Mouse (Mus musculus): ENCODE results near the gene Mapt. TPM values are rescaled to one million over a fixed set of nuclear protein-coding genes. Genes with fewer than 3 reads are reported as not detected.
"Not testable (repeated sequence)": the region's sequence is repeated elsewhere in the genome, so short reads cannot be mapped to it uniquely, and the experiment has no call there.

Gene Mapt
- total and polyA plus RNA-seq, 2 experiments, result 1.4 to 1.6 TPM

DNA sequence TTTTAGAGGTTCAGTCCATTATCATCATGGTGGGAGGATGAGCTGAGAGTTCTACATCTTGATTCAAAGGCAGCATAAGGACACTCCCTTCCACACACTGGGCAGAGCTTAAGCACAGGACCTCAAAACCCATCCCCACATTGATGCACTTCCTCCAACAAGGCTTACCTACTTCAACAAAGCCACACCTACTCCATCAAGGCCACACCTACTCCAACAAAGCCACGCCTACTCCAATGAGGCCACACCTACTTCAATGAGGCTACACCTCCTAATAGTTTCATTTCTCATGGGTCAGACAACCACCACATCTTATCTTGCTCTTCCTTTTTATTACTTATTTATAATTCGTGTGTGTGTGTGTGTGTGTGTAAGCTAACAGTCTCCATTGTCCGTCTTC, 22.1 kb upstream of the Mapt start:
- Histone ChIP-seq H3K9ac (ENCODE audit: low read depth, low read length) (no peak overlapping the region), H3K4me1 (ENCODE audit: control insufficient read depth, insufficient read depth, low read length) (no peaks in the 10 kb centered on the region), H3K36me3 (ENCODE audit: control insufficient read depth, insufficient read depth, low read length) (no peaks in the 10 kb centered on the region), H3K27ac (replicated peaks; ENCODE audit: insufficient read depth, low read depth, low read length) (no peak overlapping the region), H3K27me3 (ENCODE audit: control insufficient read depth, insufficient read depth, low read length) (no peaks in the 10 kb centered on the region; the same call in 1 of the 2 replicates), H3K4me3 (ENCODE audit: insufficient read depth, low read depth, low read length) (no peak overlapping the region), H3K79me2 (ENCODE audit: control insufficient read depth, insufficient read depth, low read length) (no peaks in the 10 kb centered on the region)
- TF ChIP-seq CTCF (IDR thresholded peaks at IDR 0.05; ENCODE audit: low read depth, low read length), result no peak
- no peak for TF ChIP-seq POLR2A (IDR thresholded peaks at IDR 0.05; ENCODE audit: extremely low read depth, insufficient read depth, low read length)
- DNase-seq (ENCODE audit: extremely low read depth, low read depth, low spot score), result no peak
- 63% methylated on average over 3 of the region's 3 CpGs for WGBS

DNA sequence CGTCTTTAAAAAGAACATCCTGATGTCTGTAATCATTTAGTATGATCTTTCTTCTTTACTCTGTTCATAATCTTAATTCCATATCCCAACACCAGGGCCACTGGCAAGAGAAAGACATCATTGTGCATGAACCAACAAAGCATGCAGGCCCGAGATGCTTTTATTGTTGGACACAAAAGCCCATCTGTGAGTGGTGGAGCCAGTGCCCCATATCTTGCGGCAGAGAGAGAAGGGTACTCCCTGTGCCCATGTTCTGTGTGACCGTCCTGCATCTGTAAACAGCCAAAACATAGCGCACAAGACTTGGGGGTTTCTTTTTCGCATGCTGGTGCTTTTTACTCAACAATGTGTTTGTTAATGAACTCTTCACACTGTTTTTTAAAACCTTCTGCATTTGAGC, 19.9 kb upstream of the Mapt start:
- Histone ChIP-seq H3K4me3 (ENCODE audit: insufficient read depth, low read depth, low read length) (no peak overlapping the region), H3K27me3 (ENCODE audit: control insufficient read depth, insufficient read depth, low read length) (no peaks in the 10 kb centered on the region; the same call in 1 of the 2 replicates), H3K9ac (ENCODE audit: low read depth, low read length) (no peak overlapping the region), H3K36me3 (ENCODE audit: control insufficient read depth, insufficient read depth, low read length) (no peaks in the 10 kb centered on the region), H3K79me2 (ENCODE audit: control insufficient read depth, insufficient read depth, low read length) (no peaks in the 10 kb centered on the region), H3K27ac (replicated peaks; ENCODE audit: insufficient read depth, low read depth, low read length) (no peak overlapping the region), H3K4me1 (ENCODE audit: control insufficient read depth, insufficient read depth, low read length) (no peaks in the 10 kb centered on the region)
- 84% methylated on average over 6 of the region's 6 CpGs for WGBS
- no peak for DNase-seq (ENCODE audit: extremely low read depth, low read depth, low spot score)
- TF ChIP-seq CTCF (IDR thresholded peaks at IDR 0.05; ENCODE audit: low read depth, low read length), result no peak
- no peak for TF ChIP-seq POLR2A (IDR thresholded peaks at IDR 0.05; ENCODE audit: extremely low read depth, insufficient read depth, low read length)

DNA sequence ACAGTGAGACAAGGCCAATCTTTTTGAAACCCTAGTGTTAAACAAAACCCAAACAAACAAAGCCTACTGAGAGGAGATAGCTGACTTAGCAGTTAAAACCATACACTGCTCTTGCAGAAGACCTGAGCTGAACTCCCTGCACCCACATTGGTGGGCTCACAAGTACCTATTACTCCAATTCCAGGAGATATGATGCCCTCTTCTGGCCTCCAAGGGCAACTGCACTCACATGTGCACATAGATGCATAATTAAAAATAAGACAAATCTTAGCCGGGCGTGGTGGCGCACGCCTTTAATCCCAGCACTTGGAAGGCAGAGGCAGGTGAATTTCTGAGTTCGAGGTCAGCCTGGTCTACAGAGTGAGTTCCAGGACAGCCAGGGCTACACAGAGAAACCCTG, 17.1 kb upstream of the Mapt start:
- 93% methylated on average over 5 of the region's 5 CpGs for WGBS
- H3K27me3 ChIP-seq (ENCODE audit: control insufficient read depth, insufficient read depth, low read length); H3K27ac ChIP-seq (replicated peaks; ENCODE audit: insufficient read depth, low read depth, low read length); H3K4me1 ChIP-seq (ENCODE audit: control insufficient read depth, insufficient read depth, low read length); H3K79me2 ChIP-seq (ENCODE audit: control insufficient read depth, insufficient read depth, low read length); H3K9ac ChIP-seq (ENCODE audit: low read depth, low read length); H3K36me3 ChIP-seq (ENCODE audit: control insufficient read depth, insufficient read depth, low read length); DNase-seq (ENCODE audit: extremely low read depth, low read depth, low spot score); H3K4me3 ChIP-seq (ENCODE audit: insufficient read depth, low read depth, low read length): not testable (repeated sequence)

DNA sequence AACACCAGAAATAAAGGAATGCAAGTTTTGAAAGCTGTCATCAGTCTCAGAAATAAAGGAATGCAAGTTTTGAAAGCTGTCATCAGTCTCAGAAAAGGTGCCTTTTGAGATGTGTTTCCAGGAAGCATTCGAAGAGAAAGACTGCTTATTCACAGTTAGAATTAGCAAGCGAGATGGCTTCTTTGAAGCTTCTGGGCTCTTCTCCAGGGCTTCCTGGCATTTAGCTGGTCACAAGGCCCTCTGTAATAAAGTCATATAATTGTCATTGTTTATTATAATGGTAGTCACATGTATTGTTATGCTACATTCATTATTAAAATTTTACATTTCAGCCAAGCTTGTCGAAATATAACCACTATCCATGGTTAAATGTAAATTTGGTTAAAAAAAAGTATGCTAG, 13.1 kb upstream of the Mapt start:
- H3K4me3 ChIP-seq (ENCODE audit: insufficient read depth, low read depth, low read length), result no peak overlapping the region
- DNase-seq (ENCODE audit: extremely low read depth, low read depth, low spot score), result no peak
- H3K27ac ChIP-seq (replicated peaks; ENCODE audit: insufficient read depth, low read depth, low read length), result no peak overlapping the region
- TF ChIP-seq CTCF (IDR thresholded peaks at IDR 0.05; ENCODE audit: low read depth, low read length), result no peak
- TF ChIP-seq POLR2A (IDR thresholded peaks at IDR 0.05; ENCODE audit: extremely low read depth, insufficient read depth, low read length), result no peak
- H3K4me1 ChIP-seq (ENCODE audit: control insufficient read depth, insufficient read depth, low read length), result no peaks in the 10 kb centered on the region
- 0 out of 2 replicates have a peak, but pooled peaks cover 3% of the 10 kb centered on the region for H3K27me3 ChIP-seq (ENCODE audit: control insufficient read depth, insufficient read depth, low read length)
- no peak overlapping the region for H3K9ac ChIP-seq (ENCODE audit: low read depth, low read length)
- no peaks in the 10 kb centered on the region for H3K79me2 ChIP-seq (ENCODE audit: control insufficient read depth, insufficient read depth, low read length)
- H3K36me3 ChIP-seq (ENCODE audit: control insufficient read depth, insufficient read depth, low read length), result no peaks in the 10 kb centered on the region
- WGBS, result 86% methylated on average over 3 of the region's 3 CpGs

DNA sequence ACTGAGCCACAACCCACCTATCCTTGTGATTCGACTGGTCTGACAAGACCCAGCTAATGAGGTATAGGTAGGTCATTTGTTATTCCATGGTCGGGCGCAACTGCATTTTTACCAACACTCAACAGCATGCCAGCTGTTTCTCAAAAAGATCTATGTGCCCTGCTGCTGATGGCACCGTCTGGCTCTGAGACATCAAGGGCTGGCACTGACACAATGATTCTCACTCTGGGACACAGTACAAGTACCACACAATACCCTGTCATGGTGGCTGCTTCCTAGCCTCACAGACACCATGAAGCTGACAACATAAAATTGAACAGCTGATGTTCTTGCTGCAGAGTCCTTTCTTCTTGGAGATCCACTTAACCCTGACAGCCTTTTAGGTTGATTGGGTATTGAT, 10.9 kb upstream of the Mapt start:
- Histone ChIP-seq H3K4me1 (ENCODE audit: control insufficient read depth, insufficient read depth, low read length) (no peaks in the 10 kb centered on the region), H3K79me2 (ENCODE audit: control insufficient read depth, insufficient read depth, low read length) (no peaks in the 10 kb centered on the region), H3K36me3 (ENCODE audit: control insufficient read depth, insufficient read depth, low read length) (no peaks in the 10 kb centered on the region), H3K4me3 (ENCODE audit: insufficient read depth, low read depth, low read length) (no peak overlapping the region), H3K9ac (ENCODE audit: low read depth, low read length) (no peak overlapping the region), H3K27me3 (ENCODE audit: control insufficient read depth, insufficient read depth, low read length) (0 out of 2 replicates have a peak, but pooled peaks cover 3% of the 10 kb centered on the region), H3K27ac (replicated peaks; ENCODE audit: insufficient read depth, low read depth, low read length) (no peak overlapping the region)
- WGBS, result 85% methylated on average over 4 of the region's 4 CpGs
- DNase-seq (ENCODE audit: extremely low read depth, low read depth, low spot score), result no peak
- TF ChIP-seq CTCF (IDR thresholded peaks at IDR 0.05; ENCODE audit: low read depth, low read length) (no peak), POLR2A (IDR thresholded peaks at IDR 0.05; ENCODE audit: extremely low read depth, insufficient read depth, low read length) (no peak)

DNA sequence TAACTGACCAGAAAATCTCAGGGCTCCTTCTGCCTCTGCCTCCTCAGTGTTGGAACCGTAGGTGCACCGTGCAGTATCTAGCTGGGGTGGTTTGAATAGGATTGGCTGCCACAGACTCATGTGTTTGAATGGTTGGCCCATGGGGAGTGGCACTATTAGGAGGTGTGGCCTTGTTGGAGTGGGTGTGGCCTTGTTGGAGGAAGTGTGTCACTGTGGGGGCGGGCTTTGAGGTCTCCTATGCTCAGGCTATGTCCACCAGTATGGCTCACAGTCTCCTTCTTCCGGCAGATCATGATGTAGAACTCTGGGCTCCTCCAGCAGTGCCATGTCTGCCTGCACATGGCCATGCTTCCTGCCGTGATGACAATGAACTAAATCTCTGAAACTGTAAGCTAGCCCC, 9.4 kb upstream of the Mapt start:
- H3K36me3 ChIP-seq (ENCODE audit: control insufficient read depth, insufficient read depth, low read length), result no peaks in the 10 kb centered on the region
- 81% methylated on average over 5 of the region's 5 CpGs for WGBS
- H3K27ac ChIP-seq (replicated peaks; ENCODE audit: insufficient read depth, low read depth, low read length), result no peak overlapping the region
- no peaks in the 10 kb centered on the region for H3K4me1 ChIP-seq (ENCODE audit: control insufficient read depth, insufficient read depth, low read length)
- no peak overlapping the region for H3K4me3 ChIP-seq (ENCODE audit: insufficient read depth, low read depth, low read length)
- no peak for TF ChIP-seq POLR2A (IDR thresholded peaks at IDR 0.05; ENCODE audit: extremely low read depth, insufficient read depth, low read length)
- no peak for TF ChIP-seq CTCF (IDR thresholded peaks at IDR 0.05; ENCODE audit: low read depth, low read length)
- H3K79me2 ChIP-seq (ENCODE audit: control insufficient read depth, insufficient read depth, low read length), result no peaks in the 10 kb centered on the region
- no peak overlapping the region for H3K9ac ChIP-seq (ENCODE audit: low read depth, low read length)
- DNase-seq (ENCODE audit: extremely low read depth, low read depth, low spot score), result no peak
- 0 out of 2 replicates have a peak, but pooled peaks cover 3% of the 10 kb centered on the region for H3K27me3 ChIP-seq (ENCODE audit: control insufficient read depth, insufficient read depth, low read length)
